Mouse (Mus musculus) forebrain, postnatal 0 days (tissue): Measurements from ENCODE around the gene Gm10840. TPM values are rescaled to one million over a fixed set of nuclear protein-coding genes. Genes with fewer than 3 reads are reported as not detected.

ENCODE experiments used
- ATAC-seq: fragments of 200-750 bp; cut with Nextera tagmentation; 2 replicates; pipeline ENCODE4 v1.8.0; 2017; ENCODE audit warnings: mild to moderate bottlenecking, moderate library complexity
- DNase-seq: peaks from one replicate; pipeline ENCODE4 v3.0.0-alpha.2; 2015
- H3K27ac ChIP-seq: fragments of 300-500 bp; sonication (generic); 2 replicates; pipeline ENCODE4 v1.5.1; 2014; ENCODE audit warnings: low read depth, mild to moderate bottlenecking, antibody characterized with exemption, low read length, moderate library complexity, mixed read lengths
- H3K27me3 ChIP-seq: fragments of 300-500 bp; sonication (generic); 2 replicates; pipeline ENCODE4 v1.6.1; 2014; ENCODE audit warnings: mild to moderate bottlenecking, low read length, mixed read lengths; ENCODE audit not compliant: insufficient read depth
- H3K36me3 ChIP-seq: fragments of 300-500 bp; sonication (generic); 2 replicates; pipeline ENCODE4 v1.6.1; 2014; ENCODE audit warnings: mild to moderate bottlenecking, moderate library complexity; ENCODE audit not compliant: insufficient read depth
- H3K4me1 ChIP-seq: fragments of 300-500 bp; sonication (generic); 2 replicates; pipeline ENCODE4 v1.6.1; 2014; ENCODE audit warnings: antibody characterized with exemption; ENCODE audit not compliant: insufficient read depth
- H3K4me2 ChIP-seq: fragments of 300-500 bp; sonication (generic); 2 replicates; pipeline ENCODE4 v1.6.1; 2014; ENCODE audit warnings: low read depth, mild to moderate bottlenecking, moderate library complexity
- H3K4me3 ChIP-seq: fragments of 300-500 bp; sonication (generic); 2 replicates; pipeline ENCODE4 v1.5.1; 2014; ENCODE audit warnings: low read depth, low read length, mixed read lengths
- H3K9ac ChIP-seq: fragments of 300-500 bp; sonication (generic); 2 replicates; pipeline ENCODE4 v1.6.1; 2014; ENCODE audit warnings: mild to moderate bottlenecking
- H3K9me3 ChIP-seq: fragments of 300-500 bp; sonication (generic); 2 replicates; pipeline ENCODE4 v1.6.1; 2016; ENCODE audit warnings: low read length
- CTCF ChIP-seq: sonication (generic); IDR thresholded peaks from 2 replicates; pipeline ENCODE4 v1.5.1; 2016; ENCODE audit warnings: antibody characterized with exemption, control low read depth, low read depth
- WGBS: fragments of 180-500 bp; shearing (Covaris S2); extraction: QIAGEN DNeasy Blood & Tissue Kit; methylation state at CpG from one replicate; pipeline ENCODE4 v1.1.7; 2014; 5-methylcytosine and 5-hydroxymethylcytosine counted together
- polyA plus RNA-seq: library from polyadenylated mRNA; unstranded; fragments of >200 nt; fragmentation: Nextera tagmentation; extraction: Ambion mirVana; gene quantifications from 2 replicates; pipeline ENCODE4 v1.2.1, GENCODE M21; 2015
- total RNA-seq: library from RNA; depleted of rRNA; stranded (reverse); fragments of >200 nt; gene quantifications from 2 replicates; pipeline ENCODE4 v1.2.3, GENCODE M21; 2014

Gm10840 gene
- total and polyA plus RNA-seq, 2 experiments from 2014 or later, result 0.67 TPM; not detected in 1

GRCm38 (mm10) chr11:106155761-106156160 is 4.9 kb upstream of the Gm10840 start:
- H3K4me1 ChIP-seq, result 0 out of 2 replicates have a peak, but pooled peaks cover 2% of the 10 kb centered on the region
- no peaks in the 10 kb centered on the region for H3K27me3 ChIP-seq
- 82% methylated on average over 3 of the region's 3 CpGs for WGBS
- peaks cover 66% of the 10 kb centered on the region for H3K36me3 ChIP-seq
- no peak overlapping the region for H3K9ac ChIP-seq
- no peak for ATAC-seq
- no peaks in the 10 kb centered on the region for H3K9me3 ChIP-seq
- H3K27ac ChIP-seq, result no peak overlapping the region
- no peak for DNase-seq
- H3K4me3 ChIP-seq, result no peak overlapping the region
- H3K4me2 ChIP-seq, result no peak overlapping the region
- no peak for TF ChIP-seq CTCF

DNA sequence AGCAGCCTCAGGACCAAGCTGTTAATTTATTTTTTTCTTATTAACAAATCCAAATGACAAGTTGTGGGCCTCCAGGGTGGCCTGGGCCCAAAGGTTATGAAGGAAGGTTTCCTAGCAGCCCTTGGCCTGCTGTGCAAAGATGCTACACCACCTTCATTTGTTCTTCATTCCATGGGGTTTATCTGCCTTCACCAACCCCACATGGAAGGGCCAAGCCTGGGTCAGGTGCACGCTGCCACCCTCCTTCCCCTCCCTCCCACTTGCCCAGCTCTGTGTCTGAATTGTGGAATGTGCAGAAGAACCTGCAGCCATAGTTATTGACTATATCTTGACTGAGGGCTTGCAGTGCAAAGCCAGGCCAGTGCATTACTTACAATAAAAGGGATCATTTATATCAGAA is 4.4 kb upstream of the Gm10840 start:
- 83% methylated on average over 1 of the region's 1 CpGs for WGBS

GRCm38 (mm10) chr11:106157154-106157553 is 3.5 kb upstream of the Gm10840 start:
- Histone ChIP-seq H3K4me2 (no peak overlapping the region), H3K9me3 (no peaks in the 10 kb centered on the region), H3K27ac (no peak overlapping the region; the same call in 1 of the 2 replicates), H3K36me3 (peaks cover 52% of the 10 kb centered on the region), H3K27me3 (no peaks in the 10 kb centered on the region), H3K4me1 (peaks cover 12% of the 10 kb centered on the region; the same call in 1 of the 2 replicates), H3K9ac (no peak overlapping the region), H3K4me3 (no peak overlapping the region)
- TF ChIP-seq CTCF, result no peak
- WGBS, result 91% methylated on average over 7 of the region's 7 CpGs
- DNase-seq (no peak), ATAC-seq (no peak)

More for the DNA sequence above, 4.4 kb upstream of the Gm10840 start:
- Histone ChIP-seq H3K4me2 (no peak overlapping the region), H3K27ac (no peak overlapping the region), H3K4me3 (no peak overlapping the region), H3K4me1 (peaks cover 7% of the 10 kb centered on the region; the same call in 1 of the 2 replicates), H3K27me3 (no peaks in the 10 kb centered on the region), H3K9me3 (no peaks in the 10 kb centered on the region), H3K9ac (no peak overlapping the region), H3K36me3 (peaks cover 61% of the 10 kb centered on the region)
- ATAC-seq, result no peak
- DNase-seq, result no peak
- no peak for TF ChIP-seq CTCF

GRCm38 (mm10) chr11:106158081-106158929 is 2.3 kb upstream of the Gm10840 start:
- Histone ChIP-seq H3K4me3 (peak overlapping the region; percentile 78; the same call in 1 of the 2 replicates), H3K9me3 (no peaks in the 10 kb centered on the region), H3K4me1 (peaks cover 12% of the 10 kb centered on the region; the same call in 1 of the 2 replicates), H3K4me2 (peak overlapping the region; percentile 91), H3K27me3 (no peaks in the 10 kb centered on the region), H3K36me3 (peaks cover 46% of the 10 kb centered on the region), H3K9ac (0 out of 2 replicates have a peak overlapping the region, but pooled peaks have one; percentile 73), H3K27ac (peak overlapping the region; percentile 96)
- DNase-seq (no peak), ATAC-seq (no peak)
- 55% methylated on average over 14 of the region's 14 CpGs for WGBS
- TF ChIP-seq CTCF, result peak; percentile 69

DNA sequence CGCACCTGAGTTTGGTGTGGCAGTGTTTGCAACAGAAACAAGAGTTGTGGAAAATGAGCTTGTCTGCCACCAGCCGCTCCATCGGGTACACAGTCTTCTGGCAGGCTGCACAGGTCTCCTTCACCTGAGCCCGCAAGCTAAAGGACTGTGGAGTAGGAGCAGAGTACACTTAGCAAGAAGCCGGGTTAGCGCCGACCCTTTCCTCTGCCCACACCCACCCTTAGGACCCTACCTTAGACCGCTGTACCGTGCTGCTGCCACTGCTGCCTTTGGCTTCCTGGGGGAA is 1.8 kb upstream of the Gm10840 start:
- DNase-seq (no peak), ATAC-seq (no peak)
- Histone ChIP-seq H3K4me2 (peak overlapping the region; percentile 91), H3K9me3 (no peaks in the 10 kb centered on the region), H3K4me1 (peaks cover 12% of the 10 kb centered on the region; the same call in 1 of the 2 replicates), H3K36me3 (peaks cover 46% of the 10 kb centered on the region), H3K27ac (peak overlapping the region; percentile 96), H3K4me3 (peak overlapping the region; percentile 78), H3K9ac (peak overlapping the region; percentile 73), H3K27me3 (no peaks in the 10 kb centered on the region)
- WGBS, result 32% methylated on average over 9 of the region's 9 CpGs
- no peak for TF ChIP-seq CTCF

- Histone ChIP-seq H3K9ac (peak overlapping the region; percentile 73), H3K4me1 (peaks cover 12% of the 10 kb centered on the region; the same call in 1 of the 2 replicates), H3K4me2 (peak overlapping the region; percentile 91), H3K36me3 (peaks cover 46% of the 10 kb centered on the region), H3K27me3 (no peaks in the 10 kb centered on the region), H3K27ac (peak overlapping the region; percentile 96), H3K9me3 (no peaks in the 10 kb centered on the region), H3K4me3 (peak overlapping the region; percentile 78)
- no peak for DNase-seq
- WGBS, result under 1% methylated on average over 23 of the region's 25 CpGs
- TF ChIP-seq CTCF, result no peak
- ATAC-seq, result peak; percentile 9
Measured at GRCm38 (mm10) chr11:106159216-106159920, 1.3 kb upstream of the Gm10840 start.
